8 mouse cellular contexts compared by ENCODE assay signal in genomic region chr2:104493021-104493950, GRCm38 (mm10). TPM values are rescaled to one million over a fixed set of nuclear protein-coding genes. Genes with fewer than 3 reads are reported as not detected.
DNase-seq lines count a peak whose midpoint lies in the region; ATAC-seq and TF ChIP-seq lines count a peak whose summit lies in the region.

No protein-coding gene starts in this region.

- H3K4me3 ChIP-seq in forebrain, embryonic 12.5 days (replicated peaks): peak overlapping the region; percentile 86
- H3K4me3 ChIP-seq in heart, postnatal 0 days (ENCODE audit: low read depth, low read length): peak overlapping the region; percentile 99
- H3K4me3 ChIP-seq in liver, embryonic 16.5 days (ENCODE audit: low read depth, low read length): peak overlapping the region; percentile 96
- peak overlapping the region; percentile 93 for H3K4me3 ChIP-seq in neural tube, embryonic 12.5 days
- H3K4me3 ChIP-seq in testis, adult 2 months (ENCODE audit: control insufficient read depth, low read depth, low read length): peak overlapping the region; percentile 94

- 0 out of 2 replicates have a peak, but pooled peaks have one; percentile 19 for TF ChIP-seq EP300 in heart, postnatal 0 days (IDR thresholded peaks at IDR 0.05; ENCODE audit: low read depth)

- peak overlapping the region; percentile 99 for H3K9ac ChIP-seq in forebrain, embryonic 12.5 days
- peak overlapping the region; percentile 100 for H3K9ac ChIP-seq in heart, postnatal 0 days (replicated peaks; ENCODE audit: low read depth, low read length)
- peak overlapping the region; percentile 99 for H3K9ac ChIP-seq in liver, embryonic 16.5 days (ENCODE audit: low read depth, low read length)
- peak overlapping the region; percentile 98 for H3K9ac ChIP-seq in neural tube, embryonic 12.5 days

- whole genome bisulfite sequencing in forebrain, embryonic 12.5 days: under 1% methylated on average over 81 of the region's 99 CpGs
- WGBS in heart, postnatal 0 days: under 1% methylated on average over 98 of the region's 99 CpGs
- WGBS in large intestine, adult 2 months: under 1% methylated on average over 98 of the region's 99 CpGs
- WGBS in liver, embryonic 16.5 days (ENCODE audit: insufficient replicate concordance): under 1% methylated on average over 96 of the region's 99 CpGs
- under 1% methylated on average over 99 of the region's 99 CpGs for WGBS in neural tube, embryonic 12.5 days

- H3K4me1 ChIP-seq in forebrain, embryonic 12.5 days: peaks cover 10% of the 10 kb centered on the region
- peaks cover 31% of the 10 kb centered on the region for H3K4me1 ChIP-seq in heart, postnatal 0 days (ENCODE audit: control insufficient read depth, insufficient read depth)
- peaks cover 14% of the 10 kb centered on the region for H3K4me1 ChIP-seq in liver, embryonic 16.5 days (ENCODE audit: control insufficient read depth, low read depth, low read length)
- peaks cover 11% of the 10 kb centered on the region; the same call in 1 of the 2 replicates for H3K4me1 ChIP-seq in neural tube, embryonic 12.5 days
- peaks cover 7% of the 10 kb centered on the region; the same call in 1 of the 2 replicates for H3K4me1 ChIP-seq in testis, adult 2 months (ENCODE audit: control insufficient read depth, insufficient read depth, low read length)

- H3K4me2 ChIP-seq in forebrain, embryonic 12.5 days: peak overlapping the region; percentile 89
- H3K4me2 ChIP-seq in heart, postnatal 0 days (ENCODE audit: low read depth, low read length): peak overlapping the region; percentile 72
- H3K4me2 ChIP-seq in liver, embryonic 16.5 days (ENCODE audit: low read depth, low read length): peak overlapping the region; percentile 97
- peak overlapping the region; percentile 67 for H3K4me2 ChIP-seq in neural tube, embryonic 12.5 days (replicated peaks)

- H3K36me3 ChIP-seq in forebrain, embryonic 12.5 days (replicated peaks): no peaks in the 10 kb centered on the region
- no peaks in the 10 kb centered on the region for H3K36me3 ChIP-seq in heart, postnatal 0 days (replicated peaks; ENCODE audit: control insufficient read depth, insufficient read depth, low read length)
- no peaks in the 10 kb centered on the region for H3K36me3 ChIP-seq in liver, embryonic 16.5 days (ENCODE audit: control insufficient read depth, insufficient read depth)
- H3K36me3 ChIP-seq in neural tube, embryonic 12.5 days: no peaks in the 10 kb centered on the region
- no peaks in the 10 kb centered on the region for H3K36me3 ChIP-seq in testis, adult 2 months (ENCODE audit: control insufficient read depth, insufficient read depth, low read length)

- peak; percentile 78 for ATAC-seq in forebrain, embryonic 12.5 days (ENCODE audit: low FRiP score)
- ATAC-seq in heart, postnatal 0 days (ENCODE audit: insufficient read depth, low read depth): peak; percentile 60
- ATAC-seq in liver, embryonic 16.5 days (ENCODE audit: low read depth): peak; percentile 73
- ATAC-seq in neural tube, embryonic 12.5 days (ENCODE audit: low FRiP score, low read depth): peak; percentile 83

- peak; percentile 33 for TF ChIP-seq CTCF in heart, postnatal 0 days (IDR thresholded peaks at IDR 0.05; ENCODE audit: low read depth)
- TF ChIP-seq CTCF in testis, adult 2 months (IDR thresholded peaks at IDR 0.05; ENCODE audit: control insufficient read depth, insufficient read depth, insufficient replicate concordance, low read depth, low read length): peak; percentile 8

- peak; percentile 63 for DNase-seq in ES-CJ7 (ENCODE audit: low read depth, low spot score)
- peak; percentile 78 for DNase-seq in c-Kit-positive CD71-positive TER-119-positive erythroid progenitor cells, embryonic 14.5 days (ENCODE audit: low spot score)
- DNase-seq in heart, postnatal 0 days (ENCODE audit: low spot score): peak; percentile 80
- DNase-seq in large intestine, adult 2 months (ENCODE audit: low read depth, low spot score): peak; percentile 52

- peak overlapping the region; percentile 99 for H3K27ac ChIP-seq in forebrain, embryonic 12.5 days
- peak overlapping the region; percentile 100 for H3K27ac ChIP-seq in heart, postnatal 0 days (ENCODE audit: low read depth)
- H3K27ac ChIP-seq in liver, embryonic 16.5 days (ENCODE audit: low read length): peak overlapping the region; percentile 98
- H3K27ac ChIP-seq in neural tube, embryonic 12.5 days: peak overlapping the region; percentile 98
- peak overlapping the region; percentile 93 for H3K27ac ChIP-seq in testis, adult 2 months (ENCODE audit: control insufficient read depth, insufficient read depth, low read depth, low read length)

- TF ChIP-seq POLR2A in testis, adult 2 months (IDR thresholded peaks at IDR 0.05; ENCODE audit: control insufficient read depth, low read depth, low read length): peak; percentile 61; the same call in 1 of the 2 replicates

- no peaks in the 10 kb centered on the region for H3K9me3 ChIP-seq in forebrain, embryonic 12.5 days
- H3K9me3 ChIP-seq in heart, postnatal 0 days (replicated peaks; ENCODE audit: control insufficient read depth, low read length): no peaks in the 10 kb centered on the region
- no peaks in the 10 kb centered on the region for H3K9me3 ChIP-seq in liver, embryonic 16.5 days (replicated peaks; ENCODE audit: control insufficient read depth, low read length)
- no peaks in the 10 kb centered on the region for H3K9me3 ChIP-seq in neural tube, embryonic 12.5 days

- H3K27me3 ChIP-seq in forebrain, embryonic 12.5 days: no peaks in the 10 kb centered on the region
- H3K27me3 ChIP-seq in heart, postnatal 0 days (ENCODE audit: control insufficient read depth, insufficient read depth, low read length): no peaks in the 10 kb centered on the region
- H3K27me3 ChIP-seq in liver, embryonic 16.5 days (ENCODE audit: control insufficient read depth, insufficient read depth, low read depth, low read length): no peaks in the 10 kb centered on the region
- H3K27me3 ChIP-seq in neural tube, embryonic 12.5 days (replicated peaks): peaks cover 4% of the 10 kb centered on the region; the same call in 1 of the 2 replicates
- H3K27me3 ChIP-seq in testis, adult 2 months (ENCODE audit: control insufficient read depth, insufficient read depth, low read length): no peaks in the 10 kb centered on the region

RNA-seq across cellular contexts. Expression of gene Hipk3, which starts 1.0 kb away (rescaled TPM):
- 9.0 and 9.1 TPM in 2 replicates for polyA plus RNA-seq in forebrain, embryonic 12.5 days (2016; fragmentation: Nextera tagmentation; extraction: Ambion mirVana)
- total RNA-seq in heart, postnatal 0 days (2014; rRNA removed; ENCODE audit: low replicate concordance): 209 and 213 TPM in 2 replicates
- 26.3 and 29.7 TPM in 2 replicates for polyA plus RNA-seq in heart, postnatal 0 days (2015; fragmentation: Nextera tagmentation; extraction: Ambion mirVana)
- 10.1 and 17.4 TPM in 2 replicates for polyA plus RNA-seq in large intestine, adult 2 months (2012; rRNA removed)
- polyA plus RNA-seq in liver, embryonic 16.5 days (2015; fragmentation: Nextera tagmentation; extraction: Ambion mirVana): 7.4 and 7.5 TPM in 2 replicates
- 11.4 and 13.2 TPM in 2 replicates for polyA plus RNA-seq in neural tube, embryonic 12.5 days (2016; fragmentation: Nextera tagmentation; extraction: Ambion mirVana)
- 74.8 and 81.3 TPM in 2 replicates for polyA plus RNA-seq in testis, adult 2 months (2012; rRNA removed)

Comparison
In these comparisons a context has a peak if more than half of its experiments do, and no peak if none do; other contexts are left out.
1. Peak in every context shown above with its lines: DNase-seq, ATAC-seq, H3K4me3 ChIP-seq and H3K27ac ChIP-seq.